Mouse (Mus musculus) pancreas, adult 10 weeks (tissue): ENCODE measurements around the gene Secisbp2l. TPM values are rescaled to one million over a fixed set of nuclear protein-coding genes. Genes with fewer than 3 reads are reported as not detected.

Experiments
- polyA plus RNA-seq: library from polyadenylated mRNA; stranded (reverse); fragments of 350-450 nt; fragmentation: Illumina TruSeq; extraction: RNeasy Lipid Tissue Mini Kit (QIAGEN cat#74804); gene quantifications from one replicate; pipeline ENCODE4 v1.2.3, GENCODE M21; 2015; ENCODE audit warnings: low read depth, low replicate concordance; ENCODE audit not compliant: insufficient read depth

The Secisbp2l gene
- polyA plus RNA-seq = 5.6 TPM

DNA sequence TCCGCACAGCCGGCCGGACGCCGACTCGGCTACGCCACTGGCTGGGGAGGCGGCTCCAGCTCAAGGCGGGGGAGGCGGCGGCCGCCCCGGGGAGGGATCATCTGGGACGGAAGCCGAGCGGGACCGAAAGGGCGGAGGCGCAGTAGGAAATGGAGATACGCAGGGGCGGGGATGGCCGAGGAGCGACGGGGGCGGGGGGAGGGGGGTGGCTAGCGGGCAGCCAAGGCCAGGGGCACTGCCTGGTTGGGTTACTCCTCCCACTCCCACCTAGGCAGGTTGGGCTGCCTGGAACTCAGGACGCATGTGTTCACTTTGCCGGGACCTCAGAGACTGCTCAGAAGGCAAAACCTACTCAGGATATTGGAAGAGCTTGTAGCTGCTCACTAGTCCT is at the start of gene Secisbp2l:
Gene Secisbp2l, minus strand, starts transcription at position 152 of the 391 bp plus-strand sequence.

DNA sequence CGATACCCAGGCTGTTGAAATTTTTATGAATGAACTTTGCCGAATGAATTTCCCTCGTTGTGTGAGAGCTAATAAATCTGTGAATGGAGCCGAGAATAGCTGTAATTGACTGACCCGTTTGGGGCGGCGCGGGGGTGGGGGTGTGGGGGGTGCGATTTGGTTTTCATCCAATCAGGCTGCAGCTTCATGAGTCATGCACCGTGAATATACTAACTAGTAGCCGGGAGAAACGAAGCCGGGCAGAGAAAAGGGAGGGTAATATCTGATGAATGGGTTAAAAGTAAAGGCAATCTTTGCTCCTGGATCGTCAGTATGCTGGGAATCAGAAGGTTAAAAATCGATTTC is 58.6 kb downstream of the Secisbp2l start, which contains the start of gene Shc4:
Gene Shc4, minus strand, starts transcription at position 63 of the 345 bp plus-strand sequence.

Other genes starting within 250 kb of the Secisbp2l start
- gene Cep152, start 157.8 kb downstream of the Secisbp2l start, polyA plus RNA-seq = 1.4 TPM
- gene Eid1, start 109.8 kb downstream of the Secisbp2l start, polyA plus RNA-seq = 23.2 TPM
- not detected for gene Shc4, start 58.7 kb downstream of the Secisbp2l start, polyA plus RNA-seq
- gene Galk2, start 76.2 kb upstream of the Secisbp2l start, polyA plus RNA-seq = 6.8 TPM
- gene Cops2, start 76.3 kb upstream of the Secisbp2l start, polyA plus RNA-seq = 13.3 TPM